Mouse (Mus musculus) MN1 (cell line): ENCODE results near the gene Stmn1.

Experiments used
- DNase-seq: peaks from one replicate; pipeline ENCODE4 v3.0.0-alpha.2; 2016; ENCODE audit warnings: low spot score

Gene Stmn1

DNA sequence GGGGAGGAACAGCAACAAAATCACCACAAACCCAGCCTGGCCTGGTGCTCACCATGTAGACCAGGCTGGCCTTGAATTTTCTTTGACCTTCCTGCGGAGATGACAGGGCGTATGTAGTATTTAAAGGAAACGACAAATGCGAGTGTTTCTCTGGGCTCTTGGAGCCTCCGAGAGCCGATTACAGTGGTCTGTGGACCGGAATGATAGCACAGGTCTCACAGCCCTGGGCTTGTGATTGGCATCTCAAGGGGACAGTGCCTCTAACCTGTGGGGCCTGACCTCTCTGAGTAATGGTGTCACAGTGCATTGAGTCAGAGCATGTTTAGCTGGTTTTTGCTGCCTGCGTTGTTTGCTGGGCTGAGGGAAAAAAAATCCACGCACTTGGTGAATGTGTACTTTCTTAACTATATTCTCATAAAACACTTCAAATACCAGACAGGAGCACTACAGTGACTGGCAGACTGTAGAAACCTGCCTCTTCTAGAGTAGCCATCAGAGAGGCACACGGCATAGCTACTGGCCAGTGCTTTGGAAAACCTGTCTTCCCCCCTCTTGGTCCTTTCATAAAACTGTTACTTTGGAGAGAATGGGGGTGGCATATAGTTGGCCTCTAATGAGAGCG lies 46.3 kb downstream of the Stmn1 start:
- DNase-seq: no peak

- no peak for DNase-seq
Measured at GRCm38 (mm10) chr4:134515614-134516013, 47.5 kb downstream of the Stmn1 start.

DNA sequence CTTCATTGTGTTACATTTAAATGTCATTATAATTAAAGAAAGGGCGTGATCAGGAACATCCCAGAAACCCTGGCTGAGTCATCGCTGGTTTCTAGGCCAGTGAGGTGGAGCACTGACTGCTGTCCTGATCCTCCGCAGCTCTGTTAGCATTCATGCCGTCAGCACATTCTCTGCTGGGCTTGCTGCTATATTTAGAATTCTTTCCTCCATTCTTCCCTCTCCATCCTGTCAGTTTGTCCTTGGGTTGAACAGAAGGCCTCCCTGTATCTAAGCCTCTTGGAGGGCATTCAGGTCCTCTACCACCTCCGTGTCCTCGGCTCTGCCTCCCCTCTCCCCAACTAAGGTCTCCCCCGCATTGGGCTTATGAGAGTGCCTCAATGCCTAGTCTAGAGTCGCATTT lies 48.9 kb downstream of the Stmn1 start:
- DNase-seq: no peak

- no peak for DNase-seq
Measured at GRCm38 (mm10) chr4:134517719-134518118, 49.6 kb downstream of the Stmn1 start.

DNA sequence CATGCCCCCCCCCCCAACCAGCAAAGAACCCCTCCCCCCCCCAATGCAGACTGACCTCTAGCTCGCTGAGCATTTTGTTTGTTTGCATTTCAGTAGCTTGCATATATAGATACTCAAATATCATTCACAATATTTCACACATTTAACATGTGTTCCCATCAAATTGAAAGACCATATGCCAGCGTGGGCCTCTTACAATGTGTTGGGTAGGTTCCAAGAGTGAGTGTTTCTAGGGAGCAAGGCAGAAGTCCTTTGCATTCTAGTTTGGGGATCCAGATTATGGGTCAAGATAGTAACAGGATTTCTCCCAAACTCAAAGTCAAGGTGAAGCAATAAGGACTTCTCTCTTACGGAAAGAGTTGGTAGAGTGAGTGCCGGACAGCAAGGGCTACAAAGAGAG lies 50.4 kb downstream of the Stmn1 start:
- DNase-seq: no peak

DNA sequence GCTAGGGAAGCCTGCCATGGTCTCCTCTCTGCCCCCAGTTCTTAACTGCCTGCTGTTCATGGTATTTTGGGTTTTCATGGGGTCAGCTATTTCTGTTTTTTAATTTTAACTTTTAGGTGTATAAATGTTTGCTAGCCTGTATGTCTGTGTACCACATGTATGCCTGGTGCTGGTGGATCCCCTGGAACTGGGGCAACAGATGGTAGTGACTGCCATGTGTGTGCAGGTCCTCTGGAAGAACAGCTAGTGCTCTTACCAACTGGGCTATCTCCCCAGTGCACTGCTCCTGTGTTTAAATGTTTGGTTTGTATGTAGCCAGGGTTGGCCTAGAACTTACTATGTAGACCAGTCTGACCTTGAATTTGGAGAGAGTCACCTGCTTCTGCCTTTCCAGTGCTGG lies 51.2 kb downstream of the Stmn1 start:
- DNase-seq: no peak
